Mouse (Mus musculus) C2C12 (cell line): ENCODE data around the gene Tenm2.

Experiments
- CEBPB ChIP-seq: IDR thresholded peaks from one replicate; pipeline ENCODE4 v1.6.1; 2011; ENCODE audit warnings: low read depth, mild to moderate bottlenecking, control low read depth, moderate library complexity
- CTCF ChIP-seq: IDR thresholded peaks from one replicate; pipeline ENCODE4 v1.5.1; 2011; ENCODE audit not compliant: control insufficient read depth, insufficient read depth, insufficient read length
- USF1 ChIP-seq: IDR thresholded peaks from one replicate; pipeline ENCODE4 v1.6.1; 2011; ENCODE audit warnings: low read depth, mild to moderate bottlenecking, control low read depth, moderate library complexity

- TF ChIP-seq CTCF (no peak), CEBPB (no peak), USF1 (no peak)
Observed at GRCm38 (mm10) chr11:36108970-36109731, 1126.6 kb downstream of the Tenm2 start.
